ENCODE assay signal across 12 mouse cellular contexts in the genomic region with DNA sequence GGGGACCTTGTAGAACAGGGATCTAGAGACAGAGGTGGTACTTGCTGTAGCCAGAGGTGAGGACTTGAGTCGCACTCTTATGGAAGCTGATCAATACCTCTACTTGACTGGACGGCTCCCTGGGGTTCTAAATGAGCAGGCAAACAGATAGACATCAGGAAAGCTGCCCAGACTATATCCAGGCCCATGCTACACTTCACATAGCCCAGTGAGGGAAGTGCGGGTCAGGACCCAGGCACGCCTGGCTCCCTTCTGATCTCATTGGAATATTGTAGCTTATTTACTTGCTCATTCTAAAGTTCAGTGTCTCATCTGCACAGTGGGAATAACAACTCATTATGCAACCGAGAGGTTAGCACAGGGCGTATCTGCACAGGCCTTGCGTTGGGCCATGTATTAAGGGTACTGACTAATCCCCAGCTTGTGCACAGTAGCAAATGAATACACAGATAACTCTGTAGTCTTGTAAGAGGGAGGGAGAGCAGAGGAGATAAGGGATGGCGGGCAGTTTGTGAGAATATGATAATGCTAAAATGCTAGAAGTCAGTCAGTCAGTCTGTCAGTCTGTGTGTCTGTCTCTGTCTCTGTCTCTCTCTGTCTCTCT.
DNase-seq lines count a peak whose midpoint lies in the region; ATAC-seq lines count a peak whose summit lies in the region.
"Had no signal": no experiment of that assay in that cellular context is flagged by ENCODE, and none has a peak within 500 bp of the region (broad histone marks: within the 10 kb centered on the region; RNA-seq: fewer than 3 reads in every experiment).

No protein-coding gene starts in this region.

- H3K4me3 ChIP-seq in liver, embryonic 12.5 days: peak overlapping the region; percentile 27
- no peak overlapping the region for H3K4me3 ChIP-seq in stomach, embryonic 16.5 days (replicated peaks; ENCODE audit: low read length)
- no peak overlapping the region for H3K4me3 ChIP-seq in hindbrain, embryonic 10.5 days
- H3K4me3 ChIP-seq: heart, embryonic 15.5 days; hindbrain, embryonic 15.5 days; neural tube, embryonic 15.5 days had no signal

- WGBS in liver, embryonic 12.5 days (ENCODE audit: insufficient replicate concordance): 23% methylated on average over 8 of the region's 8 CpGs
- 79% methylated on average over 8 of the region's 8 CpGs for WGBS in stomach, embryonic 16.5 days
- WGBS in hindbrain, embryonic 10.5 days: 84% methylated on average over 8 of the region's 8 CpGs

- peak overlapping the region; percentile 69 for H3K4me2 ChIP-seq in liver, embryonic 12.5 days
- no peak overlapping the region for H3K4me2 ChIP-seq in stomach, embryonic 16.5 days (ENCODE audit: low read depth, low read length)
- H3K4me2 ChIP-seq: heart, embryonic 15.5 days; hindbrain, embryonic 15.5 days; neural tube, embryonic 15.5 days had no signal

- DNase-seq in kidney, adult 8-10 months: peak; percentile 42 to 48
- DNase-seq in kidney, postnatal 10 days: no peak
- no peak for DNase-seq in right cerebral cortex, adult 2 months (ENCODE audit: low spot score in 2 of 2)
- no peak for DNase-seq in hindbrain, embryonic 10.5 days (ENCODE audit: low spot score)
- DNase-seq: lung, postnatal 10 days; right cerebral cortex, postnatal 14 days had no signal

- peaks cover 70% of the 10 kb centered on the region for H3K4me1 ChIP-seq in liver, embryonic 12.5 days
- peaks cover 10% of the 10 kb centered on the region for H3K4me1 ChIP-seq in stomach, embryonic 16.5 days (ENCODE audit: control insufficient read depth, insufficient read depth, low read length)
- H3K4me1 ChIP-seq in hindbrain, embryonic 10.5 days (replicated peaks): peaks cover 35% of the 10 kb centered on the region

- H3K27me3 ChIP-seq in liver, embryonic 12.5 days (replicated peaks): no peaks in the 10 kb centered on the region
- no peaks in the 10 kb centered on the region for H3K27me3 ChIP-seq in stomach, embryonic 16.5 days (ENCODE audit: control insufficient read depth, insufficient read depth, low read length)
- H3K27me3 ChIP-seq in hindbrain, embryonic 10.5 days (ENCODE audit: insufficient read depth, poor library complexity, severe bottlenecking): no peaks in the 10 kb centered on the region
- H3K27me3 ChIP-seq: hindbrain, embryonic 15.5 days; neural tube, embryonic 15.5 days had no signal

- ATAC-seq in erythroblast, adult 5-6 weeks (replicated peaks; ENCODE audit: low FRiP score, poor library complexity, severe bottlenecking): peak; percentile 88
- ATAC-seq in liver, embryonic 12.5 days: peak; percentile 97
- ATAC-seq in stomach, embryonic 16.5 days (ENCODE audit: insufficient read depth, low FRiP score): peak; percentile 53

- H3K36me3 ChIP-seq in liver, embryonic 12.5 days: no peaks in the 10 kb centered on the region
- no peaks in the 10 kb centered on the region for H3K36me3 ChIP-seq in stomach, embryonic 16.5 days (ENCODE audit: control insufficient read depth, insufficient read depth, low read length)
- H3K36me3 ChIP-seq in hindbrain, embryonic 10.5 days: no peaks in the 10 kb centered on the region
- H3K36me3 ChIP-seq: heart, embryonic 15.5 days; hindbrain, embryonic 15.5 days; neural tube, embryonic 15.5 days had no signal

- peak overlapping the region; percentile 96 for H3K27ac ChIP-seq in liver, embryonic 12.5 days
- no peak overlapping the region for H3K27ac ChIP-seq in stomach, embryonic 16.5 days (ENCODE audit: low read length)
- no peak overlapping the region for H3K27ac ChIP-seq in hindbrain, embryonic 10.5 days
- H3K27ac ChIP-seq: heart, embryonic 15.5 days; hindbrain, embryonic 15.5 days; neural tube, embryonic 15.5 days had no signal

- peak overlapping the region; percentile 65 for H3K9ac ChIP-seq in liver, embryonic 12.5 days
- H3K9ac ChIP-seq in stomach, embryonic 16.5 days (ENCODE audit: low read length): no peak overlapping the region
- H3K9ac ChIP-seq: heart, embryonic 15.5 days; hindbrain, embryonic 15.5 days; neural tube, embryonic 15.5 days had no signal

- H3K9me3 ChIP-seq in liver, embryonic 12.5 days (replicated peaks): no peaks in the 10 kb centered on the region
- H3K9me3 ChIP-seq in stomach, embryonic 16.5 days (replicated peaks; ENCODE audit: control insufficient read depth, low read length): no peaks in the 10 kb centered on the region
- no peaks in the 10 kb centered on the region for H3K9me3 ChIP-seq in hindbrain, embryonic 10.5 days
- H3K9me3 ChIP-seq: heart, embryonic 15.5 days; hindbrain, embryonic 15.5 days; neural tube, embryonic 15.5 days had no signal

Comparison
In these comparisons a context has a peak if more than half of its experiments do, and no peak if none do; other contexts are left out.
1. DNase-seq: peak in kidney, adult 8-10 months (2 of 2); none in kidney, postnatal 10 days (single experiment), right cerebral cortex, adult 2 months (0 of 2) and hindbrain, embryonic 10.5 days (single experiment).
2. Peak in every context shown above with its lines, with median percentiles within 50 percentile points of each other: ATAC-seq.